Mouse (Mus musculus) bone marrow macrophage, adult 2 months (primary cell): ENCODE results near the gene Hnrnpr. TPM values are rescaled to one million over a fixed set of nuclear protein-coding genes. Genes with fewer than 3 reads are reported as not detected.

Source experiments
- H3K27ac ChIP-seq: 2 replicates; pipeline ENCODE4 v1.5.1; 2012; ENCODE audit warnings: low read depth, low read length; ENCODE audit not compliant: insufficient read depth
- H3K4me1 ChIP-seq: 2 replicates; pipeline ENCODE4 v1.6.1; 2012; ENCODE audit warnings: low read length; ENCODE audit not compliant: control insufficient read depth, insufficient read depth
- H3K4me3 ChIP-seq: 2 replicates; pipeline ENCODE4 v1.5.1; 2012; ENCODE audit warnings: mild to moderate bottlenecking, low read length, moderate library complexity; ENCODE audit not compliant: insufficient read depth
- CTCF ChIP-seq: IDR thresholded peaks from 2 replicates; pipeline ENCODE4 v1.5.1; 2012; ENCODE audit warnings: low read depth, mild to moderate bottlenecking, low read length, moderate library complexity
- POLR2A ChIP-seq: IDR thresholded peaks from 2 replicates; pipeline ENCODE4 v1.6.1; 2012; ENCODE audit warnings: mild to moderate bottlenecking, low read depth, low read length, borderline replicate concordance
- polyA plus RNA-seq: library from polyadenylated mRNA; stranded (reverse); fragments of >200 nt; gene quantifications from 2 replicates; pipeline ENCODE4 v1.2.4, GENCODE M21; 2012; ENCODE audit not compliant: missing spikeins, insufficient read depth, insufficient read length

Hnrnpr gene
- polyA plus RNA-seq, 1 experiment = 57.9 TPM

DNA sequence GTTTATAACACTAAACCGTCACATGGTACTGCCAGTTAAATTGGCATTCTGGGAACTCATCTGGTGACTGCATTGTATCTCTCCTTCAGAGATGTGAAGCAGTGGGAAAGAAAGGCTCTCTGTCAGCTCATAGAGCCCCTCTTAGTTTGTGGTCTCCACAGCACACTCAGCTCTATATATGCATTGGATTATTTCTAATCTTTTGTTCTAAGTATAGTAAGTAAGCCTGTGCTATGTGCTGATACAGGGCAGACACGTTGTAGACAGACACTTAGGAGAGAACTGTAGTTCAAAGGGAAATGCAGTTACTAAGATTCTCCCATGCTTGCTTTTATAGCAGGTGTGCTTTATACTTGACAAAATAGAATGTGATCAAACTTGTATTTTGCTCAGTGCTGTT lies 24.3 kb downstream of the Hnrnpr start:
- H3K4me1 ChIP-seq = no peaks in the 10 kb centered on the region

DNA sequence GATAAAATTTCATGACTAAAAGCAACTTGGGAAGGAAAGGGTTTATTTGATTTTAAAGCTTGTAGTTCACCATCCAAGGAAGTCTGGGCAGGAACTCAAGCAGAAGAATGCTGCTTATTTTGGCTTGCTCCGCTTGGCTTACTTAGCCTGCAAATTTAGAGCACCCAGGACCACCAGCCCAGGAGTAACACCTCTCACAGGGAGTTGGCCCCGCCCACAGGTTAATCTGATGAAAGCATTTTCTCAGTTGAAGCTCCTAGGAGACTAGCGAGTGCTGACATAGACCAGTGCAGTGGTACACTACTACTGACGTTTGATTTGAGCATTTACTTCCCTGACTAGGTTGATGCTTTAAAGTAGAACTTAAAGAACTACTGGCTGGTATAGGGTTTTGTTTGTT lies 26.4 kb downstream of the Hnrnpr start:
- Histone ChIP-seq H3K4me3 (no peak overlapping the region), H3K27ac (no peak overlapping the region), H3K4me1 (no peaks in the 10 kb centered on the region)
- TF ChIP-seq CTCF (no peak), POLR2A (no peak)

More for the DNA sequence above, 24.3 kb downstream of the Hnrnpr start:
- no peak overlapping the region for H3K27ac ChIP-seq
- TF ChIP-seq POLR2A = no peak
- no peak for TF ChIP-seq CTCF
- H3K4me3 ChIP-seq = no peak overlapping the region

DNA sequence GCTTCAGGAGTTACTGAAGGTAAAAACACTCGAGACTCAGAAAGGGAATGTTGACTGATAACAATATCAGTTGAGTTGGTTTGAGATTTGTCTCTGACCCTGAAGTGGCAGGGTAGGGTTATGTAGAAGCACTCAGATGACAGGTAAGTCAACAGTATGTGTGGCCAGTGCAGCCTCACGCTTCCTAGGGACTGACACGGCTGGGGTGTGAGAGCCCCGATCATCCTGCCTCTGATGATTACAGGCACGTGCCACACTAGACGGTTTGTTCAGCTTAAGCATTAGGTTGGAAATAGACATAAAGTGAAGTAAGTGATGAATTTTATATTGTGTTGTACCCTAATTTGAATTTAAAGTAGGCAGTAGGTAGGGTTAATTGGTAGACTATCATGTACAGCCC lies 38.9 kb downstream of the Hnrnpr start:
- no peak overlapping the region for H3K27ac ChIP-seq
- H3K4me1 ChIP-seq = peaks cover 8% of the 10 kb centered on the region
- no peak overlapping the region for H3K4me3 ChIP-seq
- no peak for TF ChIP-seq POLR2A
- TF ChIP-seq CTCF = no peak

DNA sequence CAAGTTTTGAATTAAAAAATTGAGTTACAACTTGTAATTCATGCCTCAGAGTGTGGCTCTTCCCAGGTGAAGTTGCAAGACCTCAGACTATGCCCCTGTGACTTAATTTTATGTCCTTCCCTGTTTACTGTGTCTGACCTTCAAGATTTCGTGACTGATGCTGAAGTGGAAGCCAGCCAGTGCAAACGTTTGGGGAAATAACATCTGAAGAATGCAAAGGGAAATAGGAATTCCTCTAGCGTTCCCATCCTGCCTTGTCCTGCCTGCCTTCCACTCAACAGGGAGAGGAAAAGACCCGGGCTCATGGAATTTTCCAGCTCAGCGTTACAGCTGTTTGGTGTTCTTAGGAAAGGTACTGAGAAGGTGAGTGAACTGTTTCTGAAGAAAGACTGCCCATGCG lies 46.3 kb downstream of the Hnrnpr start:
- Histone ChIP-seq H3K4me1 (peaks cover 17% of the 10 kb centered on the region), H3K4me3 (no peak overlapping the region), H3K27ac (no peak overlapping the region)
- TF ChIP-seq POLR2A (no peak), CTCF (no peak)

DNA sequence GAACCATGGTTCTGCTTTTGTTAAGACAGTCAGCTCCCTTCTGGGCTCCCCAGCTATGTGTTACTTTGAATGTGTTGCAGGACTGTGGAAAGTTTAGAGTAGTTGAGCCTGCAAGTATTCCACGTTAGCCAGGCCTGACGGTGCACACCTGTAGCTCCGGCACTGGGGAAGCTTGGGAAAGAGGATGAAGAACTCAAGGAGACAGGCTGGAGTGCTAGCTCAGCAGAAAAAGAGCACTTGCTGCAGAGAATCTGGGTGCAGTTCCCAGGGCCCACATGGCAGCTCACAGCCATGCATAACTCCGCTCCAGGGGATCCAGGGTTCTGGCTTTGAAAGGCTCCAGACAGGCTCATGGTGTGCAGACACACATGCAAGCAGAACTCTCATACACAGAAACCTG lies 46.7 kb downstream of the Hnrnpr start:
- peaks cover 17% of the 10 kb centered on the region for H3K4me1 ChIP-seq
- H3K4me3 ChIP-seq = no peak overlapping the region
- no peak overlapping the region for H3K27ac ChIP-seq
- TF ChIP-seq CTCF = no peak
- no peak for TF ChIP-seq POLR2A

DNA sequence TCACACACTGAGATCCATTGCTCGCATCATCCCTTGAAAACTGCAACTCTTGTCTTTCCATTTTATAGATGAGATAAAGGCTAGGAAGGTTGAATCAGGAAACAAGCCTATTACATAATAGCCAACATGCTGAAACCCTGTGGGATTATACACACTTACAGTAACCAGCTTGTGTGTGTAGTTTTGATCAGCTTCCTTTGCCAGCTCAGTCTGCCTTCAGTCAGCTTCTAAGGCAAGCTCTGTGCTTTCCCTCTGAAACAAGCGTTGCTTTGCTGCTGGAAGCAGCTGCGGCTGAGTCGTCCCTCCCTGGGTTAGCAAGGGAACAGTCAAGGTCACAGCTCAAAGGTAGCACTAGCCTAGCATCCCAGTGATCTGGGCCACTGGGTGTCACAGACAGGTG lies 57.1 kb downstream of the Hnrnpr start:
- TF ChIP-seq CTCF (no peak), POLR2A (no peak)
- H3K4me3 ChIP-seq = no peak overlapping the region
- no peaks in the 10 kb centered on the region for H3K4me1 ChIP-seq

DNA sequence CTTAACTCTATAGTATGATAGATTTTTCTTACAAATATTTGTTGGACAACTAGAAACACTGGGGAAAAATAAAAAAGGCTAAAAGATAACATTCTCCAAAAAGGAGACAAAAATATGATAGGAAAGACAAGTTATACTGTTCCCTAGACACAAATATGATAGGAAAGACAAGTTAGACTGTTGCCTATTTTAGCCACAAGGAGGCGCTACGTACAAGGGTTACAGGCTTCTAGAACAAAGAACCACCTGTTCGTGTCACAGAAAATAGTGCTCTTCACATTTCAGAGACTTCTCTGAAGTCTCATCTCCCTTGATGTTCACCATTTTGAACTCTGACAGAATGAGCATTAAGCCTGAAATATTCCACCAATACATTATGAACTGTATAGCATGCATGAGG lies 59.0 kb downstream of the Hnrnpr start:
- H3K4me3 ChIP-seq = no peak overlapping the region
- no peak overlapping the region for H3K27ac ChIP-seq
- H3K4me1 ChIP-seq = no peaks in the 10 kb centered on the region
- TF ChIP-seq POLR2A = no peak
- no peak for TF ChIP-seq CTCF

More for the DNA sequence above, 57.1 kb downstream of the Hnrnpr start:
- no peak overlapping the region for H3K27ac ChIP-seq

DNA sequence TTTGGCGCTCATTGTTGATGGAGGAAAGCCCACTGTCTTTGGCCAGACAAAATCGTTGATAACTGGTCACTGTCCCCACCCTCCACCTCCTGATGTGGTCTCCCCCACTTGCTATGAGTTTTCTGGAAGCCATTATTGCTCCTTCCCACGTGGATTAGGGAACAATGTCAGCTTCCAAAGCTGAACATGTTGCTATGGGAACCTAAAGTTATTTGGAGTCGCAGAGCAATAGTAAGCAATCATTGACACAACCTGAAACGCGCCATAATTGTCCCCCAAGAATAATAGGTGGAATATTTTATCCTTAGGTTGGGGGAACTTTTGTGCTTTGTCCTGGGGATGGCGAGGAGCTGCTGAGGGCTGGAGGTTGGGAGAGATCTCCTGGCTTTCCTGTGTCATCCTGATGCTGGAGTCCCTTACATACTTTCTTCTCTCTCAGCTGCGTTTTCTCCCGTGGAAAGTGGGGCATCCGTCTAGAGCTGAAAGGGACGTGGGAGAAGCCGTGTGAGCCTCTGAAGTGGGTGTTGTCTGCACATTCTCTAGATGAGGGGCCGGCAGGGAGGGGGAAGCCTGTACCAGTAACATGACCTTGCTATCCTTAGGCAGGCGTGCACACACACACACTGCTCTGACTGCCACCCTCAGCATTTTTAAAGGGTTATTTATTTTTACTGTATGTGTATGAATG lies 62.9 kb downstream of the Hnrnpr start:
- no peak overlapping the region for H3K27ac ChIP-seq
- H3K4me1 ChIP-seq = no peaks in the 10 kb centered on the region
- H3K4me3 ChIP-seq = no peak overlapping the region
- TF ChIP-seq POLR2A (no peak), CTCF (no peak)

DNA sequence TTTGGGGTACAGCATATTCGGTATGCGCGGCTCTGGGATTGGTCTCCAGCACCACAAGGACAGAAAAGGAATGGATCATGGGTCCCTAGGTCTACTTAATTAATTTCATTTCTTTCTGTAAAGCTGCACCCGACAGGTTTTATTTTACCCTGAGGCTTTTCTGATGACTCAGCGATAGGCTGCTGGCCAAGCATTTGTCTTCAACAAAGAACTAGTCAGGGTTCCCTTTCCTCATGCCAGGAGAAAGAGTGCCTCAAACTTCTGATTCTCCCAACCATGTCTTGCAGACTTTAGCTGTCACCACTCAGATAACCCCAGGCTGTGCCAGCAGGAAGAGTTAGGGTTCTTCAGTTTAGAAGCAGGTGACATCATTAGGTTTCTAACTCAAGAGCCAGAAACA lies 66.3 kb downstream of the Hnrnpr start:
- Histone ChIP-seq H3K4me3 (no peak overlapping the region), H3K4me1 (no peaks in the 10 kb centered on the region), H3K27ac (no peak overlapping the region)
- no peak for TF ChIP-seq CTCF
- no peak for TF ChIP-seq POLR2A

DNA sequence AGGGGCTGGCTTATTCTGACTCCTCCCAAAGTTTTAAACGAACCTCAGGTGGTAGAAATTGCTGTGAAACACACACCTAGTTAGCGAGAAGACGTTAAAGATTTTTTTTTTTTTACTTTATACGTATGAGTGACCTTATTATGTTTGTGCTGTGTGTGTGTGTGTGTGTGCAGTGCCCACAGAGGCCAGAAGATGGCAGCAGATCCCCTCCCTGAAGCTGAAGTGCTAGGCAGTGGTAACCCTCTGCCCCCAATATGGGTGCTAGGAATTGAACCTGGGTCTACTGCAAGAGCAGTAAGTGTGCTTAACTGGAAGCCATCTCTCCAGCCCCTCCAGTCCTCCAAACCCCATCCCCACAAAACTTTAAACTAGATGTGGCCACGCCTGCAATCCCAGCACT lies 72.3 kb downstream of the Hnrnpr start:
- Histone ChIP-seq H3K4me3 (no peak overlapping the region), H3K4me1 (no peaks in the 10 kb centered on the region), H3K27ac (no peak overlapping the region)
- no peak for TF ChIP-seq POLR2A
- TF ChIP-seq CTCF = no peak

DNA sequence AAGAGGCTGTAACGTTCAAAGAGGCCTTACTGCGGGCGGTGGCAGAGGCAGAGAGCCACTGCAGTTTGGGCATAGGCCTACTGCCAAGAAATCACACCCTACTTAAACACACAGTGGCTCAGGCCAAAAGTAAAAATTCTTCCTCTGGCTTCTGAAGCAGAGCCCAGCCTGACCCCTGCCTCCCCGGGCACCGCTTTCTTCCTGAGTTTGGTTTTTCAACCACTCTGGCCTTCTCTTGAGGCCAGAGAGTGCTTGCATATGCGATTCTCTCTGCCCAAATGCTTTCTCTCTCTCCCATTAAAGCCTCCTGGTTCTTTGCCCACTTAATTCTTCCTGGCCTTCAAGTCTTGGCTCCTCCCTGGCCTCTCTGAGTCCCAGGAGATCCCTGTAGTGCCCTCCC lies 73.1 kb downstream of the Hnrnpr start:
- Histone ChIP-seq H3K4me3 (no peak overlapping the region), H3K4me1 (no peaks in the 10 kb centered on the region), H3K27ac (no peak overlapping the region)
- no peak for TF ChIP-seq CTCF
- TF ChIP-seq POLR2A = no peak

DNA sequence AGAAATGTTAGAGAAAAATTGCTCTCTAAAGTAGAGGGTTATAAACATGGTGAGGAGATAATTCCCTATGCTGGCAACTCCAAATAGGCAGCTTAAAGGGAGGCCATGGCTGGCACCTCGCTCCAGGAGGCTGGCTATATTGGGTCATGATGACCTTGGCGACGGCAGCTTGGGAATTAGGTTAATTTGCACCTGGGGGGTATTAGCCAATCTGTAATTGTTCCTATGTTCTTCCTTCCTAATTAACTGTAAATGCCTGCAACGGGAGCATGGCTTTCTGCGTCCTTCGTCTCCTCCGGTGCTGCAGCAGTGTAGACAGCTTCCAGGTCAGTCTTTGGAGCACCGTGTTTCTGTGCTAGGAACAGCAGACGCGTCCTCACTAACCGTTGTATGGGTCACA lies 76.5 kb downstream of the Hnrnpr start:
- TF ChIP-seq CTCF = no peak
- TF ChIP-seq POLR2A = no peak
- Histone ChIP-seq H3K4me3 (no peak overlapping the region), H3K4me1 (no peaks in the 10 kb centered on the region), H3K27ac (no peak overlapping the region)
